Mouse (Mus musculus) kidney, adult 8-10 months (tissue): ENCODE results near the gene Abca3.
"Not testable (repeated sequence)": the region's sequence is repeated elsewhere in the genome, so short reads cannot be mapped to it uniquely, and the experiment has no call there.

Experiments
- DNase-seq, 2 experiments: peaks; one replicate each; pipeline ENCODE4 v3.0.0; 2022

Gene Abca3

DNA sequence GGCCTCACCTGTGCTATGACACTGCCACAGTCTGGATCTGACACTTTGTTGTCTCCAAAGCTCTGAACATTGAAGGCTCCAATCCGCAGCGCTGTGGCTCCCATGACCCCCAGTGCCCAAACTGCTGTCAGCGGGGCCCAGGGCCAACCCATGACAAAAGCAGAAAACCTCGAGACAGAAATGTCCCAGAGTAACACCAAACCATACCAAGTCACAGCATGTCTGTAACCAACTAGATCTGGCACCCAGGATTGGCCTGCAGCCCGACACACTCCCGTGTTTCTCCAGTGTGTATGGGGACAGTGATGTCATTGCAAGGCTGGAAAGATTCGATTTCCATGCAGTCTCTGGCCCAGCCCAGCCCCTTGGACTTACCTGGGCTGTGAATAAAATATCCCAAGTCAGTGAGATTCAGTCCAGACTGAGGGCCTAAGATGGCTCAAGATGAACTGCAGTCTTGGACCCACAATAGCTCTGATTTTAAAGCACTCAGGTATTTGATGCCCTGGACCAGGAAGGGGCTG, 90.9 kb downstream of the Abca3 start, which contains the start of gene Dnase1l2:
Dnase1l2 (minus strand) TSS at position 474 of the 524 bp plus-strand sequence.
- no peak for DNase-seq

DNA sequence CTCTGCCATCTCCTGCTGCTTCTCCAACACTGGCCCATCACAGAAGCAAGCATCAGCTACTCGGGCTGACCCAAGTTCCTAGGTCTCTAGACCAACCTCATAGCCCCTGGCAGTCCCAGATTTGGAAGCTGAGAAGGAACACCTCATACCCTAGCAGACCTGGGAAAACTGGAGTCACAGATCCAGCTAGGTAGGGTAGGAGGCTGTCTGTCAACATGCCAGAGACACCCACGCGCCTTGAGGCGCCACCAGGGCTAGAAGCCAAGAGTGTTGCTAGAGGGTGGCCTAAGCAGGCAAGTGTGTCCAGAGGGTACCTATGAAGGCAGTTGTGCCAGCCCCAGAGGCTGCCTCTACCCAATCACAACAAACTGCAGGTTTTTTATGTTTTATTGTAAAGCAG, 91.7 kb downstream of the Abca3 start:
- peak; percentile 34 to 38 for DNase-seq

DNA sequence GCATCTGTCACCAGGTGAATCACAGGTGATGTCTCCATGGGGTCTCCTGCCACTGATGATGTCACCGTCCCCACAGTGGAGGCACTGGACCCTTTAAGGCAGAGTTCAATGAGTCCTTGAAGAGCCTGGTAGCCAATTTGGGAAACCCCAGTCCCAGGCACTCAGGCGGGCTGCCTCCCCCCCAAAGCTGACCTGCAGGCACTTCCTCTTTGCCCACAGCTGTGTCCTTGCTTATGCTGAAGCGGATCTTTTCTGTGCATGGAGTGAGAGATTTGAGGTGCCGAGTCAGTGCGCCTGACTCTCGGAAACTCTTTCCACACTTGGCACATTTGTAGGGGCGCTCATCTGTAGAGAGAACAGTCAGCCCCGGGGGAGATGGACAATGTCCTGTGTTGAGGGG, 94.8 kb downstream of the Abca3 start:
- DNase-seq = no peak

DNA sequence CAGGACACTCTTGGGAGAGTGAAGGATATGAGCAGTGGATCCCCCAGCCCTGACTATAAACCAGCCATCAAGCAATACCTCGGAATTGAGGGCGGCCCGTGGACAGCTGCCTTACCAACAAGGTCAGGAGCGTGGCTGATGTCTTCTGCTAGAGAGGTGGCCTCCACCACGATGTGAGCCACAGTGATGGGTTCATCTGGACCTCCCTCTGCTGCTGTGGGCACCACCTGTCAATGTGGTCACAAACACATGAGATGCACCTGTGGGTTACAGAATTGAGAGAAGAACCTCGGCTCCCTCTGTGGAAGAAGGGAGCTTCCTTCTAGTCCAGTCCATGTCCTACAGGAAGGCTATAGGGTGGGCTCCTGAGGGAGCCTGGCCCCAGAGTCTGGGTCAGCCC, 97.8 kb downstream of the Abca3 start:
- no peak for DNase-seq

DNA sequence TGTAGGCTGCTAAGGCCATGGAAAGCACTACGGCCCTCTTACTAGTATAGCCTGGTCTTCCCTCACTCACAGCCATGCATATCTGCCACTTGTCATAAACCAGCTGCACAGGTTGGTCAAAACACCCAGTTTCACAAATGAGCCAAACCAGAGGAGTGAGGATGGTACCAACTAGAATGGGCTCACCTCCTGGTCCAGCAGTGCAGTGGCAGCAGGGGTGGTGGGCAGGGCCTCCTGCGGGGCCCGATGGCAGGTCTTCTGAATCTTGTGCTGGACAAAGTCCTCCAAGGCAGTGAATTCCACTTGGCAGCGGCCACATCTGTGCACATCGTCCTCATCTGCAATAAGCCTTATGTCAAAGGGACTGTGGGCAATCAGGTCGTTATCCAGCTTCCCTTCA, 99.5 kb downstream of the Abca3 start:
- DNase-seq = no peak

DNA sequence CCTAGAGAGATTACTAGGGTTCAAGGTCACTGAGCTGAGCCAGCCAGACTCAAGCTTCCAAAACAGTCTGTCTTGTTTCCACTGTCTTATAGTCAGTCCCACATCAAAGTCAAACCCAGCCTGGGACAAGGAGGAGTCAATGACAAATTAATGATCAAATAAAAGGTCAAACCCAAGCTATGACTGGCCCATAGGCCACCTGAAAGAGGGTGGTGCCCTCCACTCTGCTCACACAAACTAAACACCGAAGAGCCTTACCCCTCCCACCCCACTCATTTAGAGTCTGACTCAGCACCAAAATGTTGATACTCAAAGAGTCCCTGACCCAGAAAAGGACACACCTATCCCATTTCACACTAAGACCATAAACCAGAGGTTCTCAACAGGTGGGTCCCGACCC, 101.6 kb downstream of the Abca3 start:
- DNase-seq = peak; percentile 30 to 52

DNA sequence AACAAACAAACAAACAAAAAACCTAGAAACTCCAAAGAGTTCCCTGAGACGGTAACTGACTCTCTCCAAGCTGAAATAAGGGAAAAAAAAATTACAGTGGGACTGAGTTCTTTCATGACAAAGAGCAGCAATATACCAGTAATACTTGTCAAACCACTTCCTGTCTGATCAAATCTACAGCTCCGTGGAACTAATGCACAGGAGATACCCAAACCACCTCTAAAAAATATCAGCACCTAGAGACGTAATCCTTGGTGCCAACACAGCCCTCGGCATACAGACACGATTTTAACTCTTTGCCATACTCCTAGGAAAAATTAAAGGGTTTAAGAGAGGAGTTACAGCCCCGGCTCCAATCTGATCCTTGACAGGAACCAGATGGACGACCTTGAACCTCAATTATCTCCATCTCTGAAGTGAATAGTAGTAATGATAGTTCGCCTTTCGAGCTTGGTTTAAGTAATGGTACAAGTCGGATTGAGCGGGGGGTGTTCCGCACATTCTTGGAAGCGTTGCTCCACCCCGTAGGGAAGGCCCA, 102.5 kb downstream of the Abca3 start:
- no peak for DNase-seq

DNA sequence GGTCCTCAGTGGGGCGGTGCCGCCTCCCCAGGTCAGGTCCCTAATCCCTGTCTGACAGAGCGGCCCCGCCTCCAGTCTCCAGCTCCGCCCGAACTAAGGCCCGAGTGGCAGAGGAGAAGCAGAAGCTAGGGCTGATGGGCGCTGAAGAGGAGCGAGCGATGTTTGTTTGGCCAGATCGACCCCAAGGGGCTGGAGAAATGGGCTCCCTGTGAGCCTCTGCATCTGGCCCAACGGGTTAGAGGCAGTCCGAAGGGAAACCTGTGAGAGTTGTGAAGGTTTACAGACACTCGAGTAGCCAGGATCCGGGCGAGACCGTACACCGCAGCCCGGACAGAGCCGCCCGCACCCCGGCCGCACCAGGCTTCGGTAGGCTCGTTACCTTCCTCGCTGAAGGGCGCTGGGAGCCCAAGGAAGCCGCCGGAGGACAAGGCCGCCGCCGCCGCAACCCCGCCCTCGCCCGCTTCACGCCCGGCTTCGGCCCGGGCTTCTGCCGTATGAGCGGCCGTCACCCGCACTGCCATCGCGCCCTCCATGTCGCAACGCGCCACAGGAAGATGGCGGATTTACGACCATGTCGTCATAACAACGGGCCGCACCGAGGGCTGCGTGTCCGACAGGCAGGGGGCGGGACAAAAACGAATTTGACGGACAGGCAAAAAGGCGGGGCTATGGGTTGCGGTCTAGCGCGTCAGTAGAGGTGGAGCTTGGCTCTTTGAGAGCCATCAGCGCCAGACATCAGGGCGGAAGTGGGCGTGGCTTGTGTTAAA, 103.2 kb downstream of the Abca3 start:
- peak; percentile 99 for DNase-seq

DNA sequence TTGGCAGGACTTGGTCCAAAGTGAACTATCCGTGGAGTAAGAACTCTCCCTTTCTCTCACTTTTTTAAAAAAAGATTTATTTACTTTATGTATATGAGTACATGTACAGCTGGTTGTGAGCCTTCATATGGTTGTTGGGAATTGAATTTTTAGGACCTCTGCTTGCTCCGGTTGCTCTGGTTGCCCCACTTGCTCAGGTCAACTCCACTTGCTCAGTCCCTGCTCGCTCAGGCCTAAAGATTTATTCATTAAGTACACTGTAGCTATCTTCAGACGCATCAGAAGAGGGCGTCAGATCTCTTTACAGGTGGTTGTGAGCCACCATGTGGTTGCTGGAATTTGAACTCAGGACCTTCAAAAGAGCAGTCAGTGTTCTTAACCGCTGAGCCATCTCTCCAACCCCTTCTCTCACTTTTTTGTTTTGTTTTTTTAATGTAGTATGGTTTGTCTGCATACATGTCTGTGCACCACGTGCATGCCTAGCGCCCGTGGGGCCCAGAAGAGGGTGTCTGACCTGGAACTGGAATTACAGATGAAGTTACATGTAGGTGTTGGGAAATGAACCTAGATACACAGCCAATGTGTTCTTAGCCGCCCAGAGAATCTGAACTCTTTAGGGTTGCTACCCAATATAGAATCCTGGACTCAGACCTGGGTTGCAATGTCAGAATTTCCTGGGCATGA, 103.9 kb downstream of the Abca3 start:
- not testable (repeated sequence) for DNase-seq
